Comparison of ENCODE assay signal across 10 mouse cellular contexts in genomic region chr10:44939403-44939802, GRCm38 (mm10).
"Had no signal": no experiment of that assay in that cellular context is flagged by ENCODE, and none has a peak within 500 bp of the region (broad histone marks: within the 10 kb centered on the region; RNA-seq: fewer than 3 reads in every experiment).

No protein-coding gene starts in this region.

- H3K4me2 ChIP-seq: limb, embryonic 12.5 days; liver, embryonic 13.5 days; lung, embryonic 15.5 days; midbrain, embryonic 13.5 days had no signal

- DNase-seq: kidney, postnatal 14 days; liver; liver, embryonic 13.5 days; liver, postnatal 0 days; right cerebral cortex, postnatal 25 days; thymus, postnatal 4 days had no signal

- H3K27me3 ChIP-seq: limb, embryonic 12.5 days; liver, embryonic 13.5 days; lung, embryonic 15.5 days; midbrain, embryonic 13.5 days had no signal

- H3K9me3 ChIP-seq: limb, embryonic 12.5 days; liver, embryonic 13.5 days; lung, embryonic 15.5 days; midbrain, embryonic 13.5 days had no signal

- H3K27ac ChIP-seq: limb, embryonic 12.5 days; liver, embryonic 13.5 days; lung, embryonic 15.5 days; midbrain, embryonic 13.5 days; stomach, postnatal 0 days had no signal

- H3K36me3 ChIP-seq: limb, embryonic 12.5 days; liver, embryonic 13.5 days; lung, embryonic 15.5 days; midbrain, embryonic 13.5 days had no signal

- H3K4me1 ChIP-seq: limb, embryonic 12.5 days; liver, embryonic 13.5 days; lung, embryonic 15.5 days; midbrain, embryonic 13.5 days had no signal

- H3K9ac ChIP-seq: limb, embryonic 12.5 days; liver, embryonic 13.5 days; liver, postnatal 0 days; lung, embryonic 15.5 days; midbrain, embryonic 13.5 days had no signal

- ATAC-seq: liver, postnatal 0 days; midbrain, embryonic 13.5 days had no signal

- H3K4me3 ChIP-seq: limb, embryonic 12.5 days; liver, embryonic 13.5 days; lung, embryonic 15.5 days; midbrain, embryonic 13.5 days had no signal
